Mouse (Mus musculus): Measurements from ENCODE around the gene Crybg2. TPM values are rescaled to one million over a fixed set of nuclear protein-coding genes. Genes with fewer than 3 reads are reported as not detected.

The Crybg2 gene
- total RNA-seq, 2 experiments from 2014 or later, result 0.82 to 0.96 TPM

DNA sequence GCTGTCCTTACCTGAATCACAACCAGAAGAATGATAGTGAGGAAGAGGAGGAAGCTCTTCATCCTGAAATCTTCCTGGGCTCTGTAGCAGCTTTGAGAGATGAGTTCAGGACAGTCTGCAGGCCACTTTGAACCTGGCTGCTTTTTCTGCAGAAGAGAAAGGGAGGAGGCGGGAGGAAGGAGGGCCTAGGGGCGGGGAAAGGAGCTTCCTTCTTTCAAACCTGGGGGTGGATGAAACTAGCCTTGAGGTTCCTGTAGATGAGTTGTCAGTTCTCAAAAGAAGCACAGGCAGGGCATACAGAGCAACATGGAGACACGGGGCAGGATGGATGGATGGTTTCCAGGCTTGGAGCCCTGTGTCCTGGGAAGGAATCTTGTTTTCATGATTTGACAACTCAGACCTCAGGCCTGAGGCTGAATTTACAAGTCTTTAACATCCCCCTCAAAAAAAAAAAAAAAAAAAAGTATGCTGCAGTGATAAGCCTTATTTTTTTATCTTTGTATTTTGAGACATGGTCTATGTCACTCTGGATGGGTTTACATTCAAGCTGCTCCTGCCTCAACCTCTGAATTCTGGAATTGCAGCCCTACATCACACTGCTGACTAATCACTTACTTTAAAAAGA is 34.4 kb downstream of the Crybg2 start, which contains the start of gene Cd52:
Cd52 (minus strand) TSS at position 160 of the 625 bp plus-strand sequence.
- DNase-seq, result no peak

GRCm38 (mm10) chr4:134096120-134096519 is 35.5 kb downstream of the Crybg2 start:
- DNase-seq, result no peak

DNA sequence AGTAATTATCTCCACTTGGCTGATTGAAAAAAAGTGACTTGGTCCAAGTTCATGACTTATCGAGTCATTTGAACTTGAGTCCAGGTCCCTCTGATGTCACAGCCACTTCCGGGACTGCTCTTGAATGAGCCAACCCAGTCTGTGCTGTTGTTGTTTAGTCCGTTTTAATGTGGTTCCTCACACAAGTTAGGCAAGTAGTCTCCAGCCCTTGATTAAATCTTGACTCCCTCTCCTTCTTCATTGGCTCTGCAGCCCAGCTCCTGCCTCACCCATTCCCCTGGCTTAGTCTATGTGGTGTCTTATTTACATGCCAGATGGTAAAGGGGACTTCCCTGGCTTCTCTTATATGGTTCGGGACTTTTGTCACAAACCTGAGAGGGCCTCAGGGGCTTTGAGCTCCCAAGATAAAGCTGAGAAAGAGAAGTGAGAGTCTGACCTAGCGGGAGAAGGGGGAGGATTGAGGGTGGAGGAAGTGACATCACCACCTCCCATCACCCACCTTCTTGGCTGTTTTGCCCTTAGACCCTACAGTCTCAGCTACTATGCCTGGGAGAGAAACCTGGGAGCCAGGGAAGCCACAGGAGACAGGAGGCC is 36.5 kb downstream of the Crybg2 start:
- DNase-seq, result no peak

- peak; percentile 36 for DNase-seq
These were observed 38.0 kb downstream of the Crybg2 start for GRCm38 (mm10) chr4:134098628-134099027.

DNA sequence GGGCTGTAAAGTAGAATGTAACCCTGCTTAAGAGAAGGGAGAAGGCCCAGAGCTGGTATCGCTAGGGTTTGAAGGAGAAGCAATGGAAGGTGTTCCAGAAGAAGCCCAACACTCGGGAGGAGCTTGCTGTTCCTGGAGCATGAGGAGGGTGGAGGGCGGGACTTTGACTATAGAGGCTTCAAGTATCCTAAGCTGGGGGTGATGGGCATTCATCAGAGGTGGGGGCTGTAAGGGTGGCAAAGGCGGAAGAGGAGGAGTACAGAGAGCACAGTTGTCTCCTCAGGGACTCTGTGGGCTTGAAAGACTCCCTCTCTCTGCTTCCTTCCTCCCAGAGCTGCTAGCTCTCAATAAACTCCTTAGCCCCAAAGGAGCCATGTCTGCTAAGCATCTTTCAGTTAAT is 39.6 kb downstream of the Crybg2 start:
- DNase-seq, result no peak

- DNase-seq, result peak; percentile 91
These were observed 41.5 kb downstream of the Crybg2 start, which contains the start of gene Ubxn11 for GRCm38 (mm10) chr4:134101979-134102741. Gene Ubxn11, plus strand, starts transcription at chr4:134102570.

- DNase-seq, result no peak
These were observed 42.1 kb downstream of the Crybg2 start for GRCm38 (mm10) chr4:134102742-134103119.

- DNase-seq, result no peak
These were observed 45.5 kb downstream of the Crybg2 start for GRCm38 (mm10) chr4:134106105-134106504.

GRCm38 (mm10) chr4:134107730-134108129 is 47.1 kb downstream of the Crybg2 start:
- no peak for DNase-seq

GRCm38 (mm10) chr4:134108196-134108595 is 47.6 kb downstream of the Crybg2 start:
- DNase-seq, result no peak

GRCm38 (mm10) chr4:134110653-134111052 is 50.0 kb downstream of the Crybg2 start:
- DNase-seq, result no peak

- DNase-seq, result no peak
These were observed 51.8 kb downstream of the Crybg2 start for GRCm38 (mm10) chr4:134112403-134112802.

DNA sequence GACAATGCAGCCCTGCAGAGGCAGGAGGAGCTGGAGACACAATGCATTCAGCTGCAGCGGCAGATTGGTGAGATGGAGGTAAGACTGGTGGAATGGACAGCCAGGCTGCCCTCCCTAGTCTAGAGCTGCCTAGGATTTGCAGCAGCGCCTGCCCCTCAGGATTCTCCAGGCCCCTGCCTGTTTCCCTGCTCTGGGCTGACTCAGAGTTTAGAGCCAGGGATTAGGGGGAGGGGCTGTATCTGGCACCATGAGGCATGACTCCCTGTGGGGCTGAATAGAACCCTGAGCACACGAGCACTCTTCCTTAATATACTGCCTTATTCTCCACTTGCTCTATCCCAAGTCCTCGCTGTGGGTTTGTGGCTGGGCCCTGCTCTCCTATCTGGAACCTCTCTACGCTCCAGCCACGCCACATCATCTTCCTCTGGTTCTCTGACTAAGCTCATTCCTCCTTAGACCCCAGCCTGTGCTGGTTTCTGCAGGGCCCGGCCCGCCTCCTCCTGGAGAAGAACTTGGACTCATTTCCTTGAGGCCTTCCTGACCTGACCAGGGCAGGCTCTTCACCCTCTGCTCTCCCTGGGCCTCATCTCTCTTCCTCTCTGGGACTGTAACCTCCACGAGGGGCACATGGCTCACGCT is 52.9 kb downstream of the Crybg2 start:
- no peak for DNase-seq

DNA sequence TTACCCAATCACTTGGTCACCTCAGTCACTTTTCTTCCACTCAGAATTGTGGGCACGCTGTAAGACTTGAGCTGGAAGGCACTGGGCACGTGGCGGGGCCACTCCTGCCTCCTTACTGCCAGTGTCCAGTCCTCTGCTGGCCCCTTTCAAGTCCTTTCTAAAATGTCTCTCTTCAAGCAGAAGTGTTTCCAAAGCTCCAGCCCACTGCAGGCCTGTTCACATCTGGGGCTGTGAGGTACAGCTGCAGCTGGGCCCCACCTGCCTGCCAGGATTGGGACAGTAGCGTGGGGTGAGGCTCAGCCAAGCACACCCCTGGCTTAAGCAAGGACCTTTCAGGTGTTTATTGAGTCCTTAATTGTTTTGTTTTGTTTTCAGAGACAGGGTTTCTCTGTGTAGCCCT is 53.4 kb downstream of the Crybg2 start:
- DNase-seq, result no peak

GRCm38 (mm10) chr4:134115215-134116144 is 54.9 kb downstream of the Crybg2 start:
- DNase-seq, result no peak

DNA sequence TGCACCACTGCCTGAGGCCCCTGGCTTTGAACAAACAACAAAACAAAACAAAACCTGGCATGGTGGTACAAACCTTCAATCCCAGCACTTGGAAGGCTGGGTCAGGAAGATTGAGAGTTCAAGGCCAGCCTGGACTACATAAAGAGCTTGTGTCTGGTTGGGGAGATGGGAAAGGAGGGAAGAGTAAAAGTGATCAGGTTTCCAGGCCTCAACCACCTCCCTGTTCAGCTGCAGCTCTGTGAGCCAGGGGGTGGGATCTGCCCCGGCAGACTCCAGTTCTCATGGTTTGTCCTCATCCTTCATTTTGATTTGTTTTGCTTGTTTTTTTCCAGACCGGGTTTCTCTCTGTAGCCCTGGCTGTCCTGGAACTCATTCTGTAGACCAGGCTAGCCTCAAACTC is 55.9 kb downstream of the Crybg2 start:
- DNase-seq, result no peak

GRCm38 (mm10) chr4:134117012-134117411 is 56.4 kb downstream of the Crybg2 start:
- DNase-seq, result no peak

DNA sequence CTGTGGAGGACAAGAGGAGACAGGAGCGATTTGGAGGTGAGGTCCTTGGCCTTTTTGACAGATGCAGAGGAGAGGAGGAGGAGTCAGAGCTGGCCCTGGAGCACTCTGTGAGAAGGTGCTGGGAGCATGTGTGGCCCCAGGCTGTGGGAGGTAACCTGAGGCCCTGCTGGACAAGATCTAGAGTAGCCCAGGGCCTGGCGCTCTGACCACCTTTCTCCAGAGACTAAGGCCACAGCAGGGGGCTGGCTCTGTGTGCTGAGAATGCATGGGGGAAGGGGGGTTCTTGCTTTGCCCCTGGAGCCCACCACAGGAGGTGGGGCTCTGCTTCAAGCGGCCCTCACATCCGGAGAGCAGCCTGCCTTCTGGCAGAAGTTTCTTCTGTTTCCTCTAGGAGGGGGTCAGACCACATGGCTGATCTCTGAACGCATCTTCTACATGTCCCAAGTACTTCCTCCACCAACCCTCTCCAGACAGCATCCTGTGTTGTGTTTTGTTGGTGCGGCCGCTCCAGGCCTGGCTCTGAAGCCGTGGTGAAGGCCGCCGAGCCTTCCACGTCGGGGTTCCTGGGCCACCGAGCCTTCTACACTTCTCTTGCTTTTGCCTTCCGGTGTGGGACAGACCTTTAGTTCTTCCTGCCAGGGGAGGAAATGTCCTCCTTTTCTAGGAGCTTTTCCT is 57.6 kb downstream of the Crybg2 start:
- DNase-seq, result no peak

- no peak for DNase-seq
These were observed 58.4 kb downstream of the Crybg2 start for GRCm38 (mm10) chr4:134119042-134119441.

GRCm38 (mm10) chr4:134119644-134120043 is 59.0 kb downstream of the Crybg2 start:
- DNase-seq, result no peak

- no peak for DNase-seq
These were observed 59.7 kb downstream of the Crybg2 start for GRCm38 (mm10) chr4:134120192-134120805.

Measured in adrenal gland, postnatal 10 days (tissue).